In genomic region chr13:112385040-112385439, GRCm38 (mm10) we compare ENCODE assay signal across 23 mouse cellular contexts.
DNase-seq lines count a peak whose midpoint lies in the region; ATAC-seq and TF ChIP-seq lines count a peak whose summit lies in the region.
"Had no signal": no experiment of that assay in that cellular context is flagged by ENCODE, and none has a peak within 500 bp of the region (broad histone marks: within the 10 kb centered on the region; RNA-seq: fewer than 3 reads in every experiment).

No protein-coding gene starts in this region.

- peak; percentile 85 for ATAC-seq in activated CD4-positive, CD25-positive, alpha-beta regulatory T cell, adult 4 months
- ATAC-seq in inflammation-experienced regulatory T-cells, adult 6 months, result peak; percentile 73
- ATAC-seq in forebrain, embryonic 14.5 days, result no peak
- ATAC-seq: forebrain, embryonic 15.5 days had no signal

- 93% methylated on average over 9 of the region's 9 CpGs for WGBS in forebrain, embryonic 14.5 days

- no peaks in the 10 kb centered on the region for H3K36me3 ChIP-seq in forebrain, embryonic 14.5 days (ENCODE audit: control insufficient read depth, insufficient read depth, low read length)
- H3K36me3 ChIP-seq: embryonic facial prominence, embryonic 12.5 days; forebrain, embryonic 10.5 days; forebrain, embryonic 15.5 days; G1E; heart, embryonic 15.5 days had no signal

- intact Hi-C loops in gastrocnemius, adult 2 months (cut with DNase I), result no loop called here

- H3K9me3 ChIP-seq in forebrain, embryonic 14.5 days (replicated peaks; ENCODE audit: control insufficient read depth, low read length), result no peaks in the 10 kb centered on the region
- H3K9me3 ChIP-seq: embryonic facial prominence, embryonic 12.5 days; forebrain, embryonic 10.5 days; forebrain, embryonic 15.5 days; G1E; heart, embryonic 15.5 days had no signal

- H3K27me3 ChIP-seq in forebrain, embryonic 14.5 days (replicated peaks; ENCODE audit: control insufficient read depth, insufficient read depth, low read length), result no peaks in the 10 kb centered on the region
- H3K27me3 ChIP-seq: embryonic facial prominence, embryonic 12.5 days; forebrain, embryonic 15.5 days; heart, embryonic 15.5 days had no signal

- TF ChIP-seq CTCF in gastrocnemius, adult 2 months (IDR thresholded peaks at IDR 0.05), result no peak

- no peak overlapping the region for H3K4me2 ChIP-seq in forebrain, embryonic 14.5 days (ENCODE audit: low read length)
- H3K4me2 ChIP-seq: embryonic facial prominence, embryonic 12.5 days; forebrain, embryonic 15.5 days; heart, embryonic 11.5 days; heart, embryonic 15.5 days; hindbrain, embryonic 14.5 days had no signal

- no peaks in the 10 kb centered on the region; the same call in 1 of the 2 replicates for H3K4me1 ChIP-seq in forebrain, embryonic 14.5 days (ENCODE audit: control insufficient read depth, insufficient read depth, low read length)
- H3K4me1 ChIP-seq: forebrain, embryonic 10.5 days had no signal

- H3K27ac ChIP-seq in gastrocnemius, adult 2 months, result peak overlapping the region; percentile 9; the same call in 1 of the 2 replicates
- H3K27ac ChIP-seq in forebrain, embryonic 14.5 days (ENCODE audit: low read depth, low read length), result no peak overlapping the region
- H3K27ac ChIP-seq: forebrain, embryonic 10.5 days; forebrain, embryonic 15.5 days; heart, adult 2 months; hindbrain, embryonic 14.5 days had no signal

- H3K4me3 ChIP-seq in gastrocnemius, adult 2 months, result no peak overlapping the region
- H3K4me3 ChIP-seq in forebrain, embryonic 14.5 days (ENCODE audit: low read depth, low read length), result no peak overlapping the region
- H3K4me3 ChIP-seq: embryonic facial prominence, embryonic 12.5 days; erythroblast, embryonic 14.5 days; forebrain, embryonic 10.5 days; forebrain, embryonic 15.5 days; heart, adult 2 months; heart, embryonic 15.5 days had no signal

- no peak overlapping the region for H3K9ac ChIP-seq in forebrain, embryonic 14.5 days (ENCODE audit: low read length)
- H3K9ac ChIP-seq: embryonic facial prominence, embryonic 12.5 days; forebrain, embryonic 15.5 days; heart, embryonic 15.5 days; hindbrain, embryonic 14.5 days had no signal

- no peak for DNase-seq in gastrocnemius, adult 2 months
- no peak for DNase-seq in gastrocnemius, adult 8-10 months (ENCODE audit: low spot score in 2 of 2)
- no peak for DNase-seq in yolk sac, embryonic 10.5 days (ENCODE audit: low spot score)
- no peak for DNase-seq in forebrain, embryonic 14.5 days (ENCODE audit: low spot score)
- no peak for DNase-seq in right cerebral cortex, adult 18-20 months
- DNase-seq: adrenal gland, postnatal 10 days; cerebellum, adult 11 months; cerebellum, adult 8-10 months; cerebellum, postnatal 14 days; embryo, embryonic 11 days; gastrocnemius, postnatal 14 days; heart, adult 2 months; heart, postnatal 14 days had no signal
